Mouse (Mus musculus): Measurements from ENCODE around the gene Rpl4.
"Not testable (repeated sequence)": the region's sequence is repeated elsewhere in the genome, so short reads cannot be mapped to it uniquely, and the experiment has no call there.

Rpl4 gene

DNA sequence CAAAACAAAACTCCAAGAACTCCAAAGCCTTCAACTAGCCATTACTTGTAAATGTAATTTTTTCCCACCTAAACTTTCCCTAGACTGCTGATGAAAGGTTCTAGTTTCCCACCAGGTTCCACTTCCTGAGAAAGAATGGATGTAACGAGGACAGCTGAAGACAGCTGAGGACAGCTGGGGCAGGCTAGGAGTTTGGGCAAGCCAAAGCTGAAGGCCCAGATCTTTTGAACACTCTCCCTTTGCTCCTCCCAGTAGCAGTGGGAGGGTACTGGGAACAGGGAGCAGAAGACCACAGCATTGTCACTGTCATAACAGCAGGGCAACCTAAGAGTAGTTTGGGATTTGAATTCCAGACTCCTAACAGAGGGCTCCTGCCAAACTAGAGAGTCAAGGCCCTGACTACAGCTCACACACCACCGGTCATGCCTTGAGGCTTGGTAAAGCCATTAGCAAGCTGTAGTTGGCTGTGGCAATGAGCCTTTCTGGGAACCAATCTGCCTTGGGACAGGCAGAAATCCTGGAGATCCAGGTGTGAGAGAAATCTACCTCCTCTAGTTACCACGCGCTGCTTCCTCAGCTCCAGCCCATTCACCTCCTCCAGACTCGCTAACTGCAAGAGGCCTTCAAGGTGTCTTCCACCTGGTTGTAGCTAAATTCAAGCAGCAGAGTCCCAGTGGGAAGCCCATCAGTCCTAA lies 25.0 kb downstream of the Rpl4 start:
- DNase-seq (ENCODE audit: low spot score) = no peak

DNA sequence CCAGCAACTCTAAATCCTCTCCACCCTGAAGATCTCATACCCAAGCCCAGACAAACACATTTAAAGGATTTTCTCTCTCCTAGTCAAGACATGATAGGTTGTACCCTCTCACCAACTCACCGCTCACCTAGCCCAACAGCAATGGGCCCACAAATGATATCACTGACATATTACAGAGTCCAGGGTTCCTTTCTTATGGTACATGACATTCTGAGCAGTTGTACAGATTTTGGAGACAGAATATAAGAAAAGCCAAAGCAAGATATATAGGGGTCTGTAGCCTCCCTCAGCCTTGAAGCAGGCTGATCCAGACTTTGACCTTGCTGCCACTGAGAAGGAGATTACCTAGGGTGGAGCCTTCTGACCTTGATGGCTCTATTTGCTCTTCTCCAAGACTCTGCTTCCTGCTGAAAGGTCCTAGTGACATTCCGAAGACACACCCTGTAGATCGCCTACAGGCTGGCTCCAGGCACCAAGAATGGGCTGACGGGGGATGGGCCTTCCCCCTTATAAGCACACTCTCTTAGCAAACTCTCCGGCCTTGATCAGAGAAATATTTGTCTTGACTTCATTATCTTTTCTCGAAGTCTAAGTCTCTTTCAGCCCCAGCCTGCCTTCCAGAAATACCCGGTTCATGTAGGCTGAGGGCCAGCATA lies 25.7 kb downstream of the Rpl4 start:
- DNase-seq (ENCODE audit: low spot score) = not testable (repeated sequence)

DNA sequence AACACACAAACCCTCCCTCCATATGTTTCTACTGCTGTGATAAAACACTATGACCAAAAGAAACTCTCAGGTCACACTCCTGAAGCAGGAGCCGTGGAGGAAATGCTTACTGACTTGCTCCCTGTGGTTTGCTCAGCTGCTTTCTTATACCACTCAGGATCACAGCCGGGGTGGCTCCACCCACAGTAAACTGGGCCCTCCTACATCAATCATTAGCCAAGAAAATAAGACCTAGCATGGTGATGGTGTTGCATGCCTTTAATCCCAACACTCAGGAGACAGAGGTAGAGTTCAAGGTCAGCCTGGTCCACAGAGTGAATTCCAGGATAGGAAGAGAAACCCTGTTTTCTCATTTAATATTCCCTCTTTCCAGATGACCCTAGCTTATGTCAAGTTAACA lies 26.7 kb downstream of the Rpl4 start:
- no peak for DNase-seq (ENCODE audit: low spot score)

DNA sequence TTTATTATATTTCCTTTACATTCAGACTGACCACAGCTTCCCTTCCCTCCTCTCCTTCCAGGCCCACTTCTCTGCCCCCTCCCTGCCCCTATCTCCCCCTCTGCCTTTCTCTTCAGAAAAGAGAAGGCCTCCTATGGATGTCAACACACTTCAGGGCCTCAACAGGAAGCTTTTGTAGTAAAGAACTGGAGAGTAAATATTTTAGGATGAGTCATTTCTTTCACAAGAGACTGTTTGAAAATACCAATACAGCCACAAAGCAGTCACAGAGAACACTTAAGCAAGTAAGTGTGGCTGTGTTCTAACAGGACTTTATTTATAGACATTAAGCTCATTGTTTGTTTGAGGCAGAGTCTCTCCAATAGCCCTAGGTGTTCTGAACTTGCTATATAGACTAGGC lies 29.2 kb downstream of the Rpl4 start:
- peak; percentile 27 for DNase-seq (ENCODE audit: low spot score)

DNA sequence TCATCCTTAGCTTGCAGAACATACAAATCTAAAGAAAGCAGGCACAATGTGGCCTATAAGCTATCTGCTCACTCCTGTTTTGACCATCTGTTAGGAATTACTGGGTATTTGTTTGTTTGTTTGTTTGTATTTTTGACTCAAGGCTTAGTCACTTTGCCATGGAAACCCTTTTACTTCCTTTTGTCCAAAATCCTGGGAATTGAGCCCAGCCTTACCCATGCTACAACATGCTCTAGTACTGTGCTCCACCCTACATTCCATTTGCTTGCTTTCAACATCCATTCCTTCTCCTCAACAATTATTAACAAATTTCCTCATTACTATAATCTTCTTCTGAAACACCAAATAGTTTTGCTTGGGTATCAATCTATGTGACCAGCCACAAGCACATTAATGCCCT lies 29.7 kb downstream of the Rpl4 start:
- no peak for DNase-seq (ENCODE audit: low spot score)

DNA sequence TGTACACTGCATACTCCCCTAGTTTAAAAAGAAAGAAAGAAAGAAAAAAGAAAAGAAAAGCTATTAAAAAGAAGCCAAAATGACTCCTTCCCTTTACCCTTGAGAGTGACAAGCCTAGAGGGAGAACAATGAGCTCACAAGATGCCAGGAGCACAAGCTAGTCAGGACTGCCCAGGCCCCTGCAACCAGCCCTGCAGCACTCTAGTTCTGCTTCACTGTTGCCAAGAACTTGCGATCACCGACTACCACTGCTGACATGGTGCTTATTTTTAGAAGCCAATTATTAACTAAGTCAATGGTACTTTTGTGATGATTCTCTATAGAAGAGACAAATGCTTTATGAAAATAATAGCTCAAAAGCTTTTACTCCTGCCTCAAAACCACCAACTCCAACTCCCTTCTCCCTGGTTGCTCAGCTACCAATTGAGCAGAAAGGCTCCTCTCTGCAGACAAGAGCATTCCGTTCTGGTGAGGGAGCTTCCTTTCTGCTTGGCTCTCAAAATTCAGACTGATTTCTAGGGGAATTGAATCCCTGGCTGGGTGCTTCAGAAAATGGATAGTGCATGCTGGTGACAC lies 34.4 kb downstream of the Rpl4 start:
- DNase-seq (ENCODE audit: low spot score) = no peak

DNA sequence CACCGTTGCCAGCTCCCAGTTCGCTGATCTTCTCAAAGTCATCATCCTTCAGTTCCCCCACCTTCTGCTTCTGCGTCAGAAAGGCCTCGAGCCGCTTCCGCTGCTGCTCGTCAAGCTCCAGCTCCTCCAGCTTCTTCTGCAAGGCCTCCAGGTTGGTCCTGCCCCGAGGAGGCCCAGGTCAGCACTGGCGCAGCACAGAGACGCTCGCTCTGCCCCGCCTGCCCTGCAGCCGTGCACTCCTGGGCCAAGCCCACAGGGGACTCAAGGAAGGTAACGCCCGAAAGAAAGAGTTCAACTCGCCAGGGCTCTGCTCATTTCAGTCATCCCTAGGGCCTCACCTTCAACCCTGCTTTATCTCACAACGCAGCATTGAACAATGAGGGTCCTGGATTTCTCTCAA lies 41.3 kb downstream of the Rpl4 start:
- no peak for DNase-seq (ENCODE audit: low spot score)

DNA sequence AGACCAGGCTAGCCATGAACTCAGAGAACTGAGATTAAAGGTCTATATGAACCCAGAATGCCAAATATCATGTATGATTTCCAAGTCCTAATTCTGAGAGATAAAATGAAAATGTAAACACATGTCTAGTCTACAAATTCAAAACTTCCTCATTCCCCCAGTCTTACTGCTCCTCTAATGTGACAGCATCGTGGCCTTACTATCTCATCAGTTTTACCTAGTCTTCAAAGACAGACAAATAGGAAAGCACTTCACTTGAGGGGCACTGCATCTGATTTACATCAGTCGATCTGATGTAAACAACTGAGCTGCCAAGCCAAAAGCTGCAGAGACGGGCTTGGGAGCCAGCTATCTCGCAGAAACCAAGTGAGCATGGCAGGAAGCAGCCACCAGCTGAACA lies 42.9 kb downstream of the Rpl4 start:
- DNase-seq (ENCODE audit: low spot score) = no peak

DNA sequence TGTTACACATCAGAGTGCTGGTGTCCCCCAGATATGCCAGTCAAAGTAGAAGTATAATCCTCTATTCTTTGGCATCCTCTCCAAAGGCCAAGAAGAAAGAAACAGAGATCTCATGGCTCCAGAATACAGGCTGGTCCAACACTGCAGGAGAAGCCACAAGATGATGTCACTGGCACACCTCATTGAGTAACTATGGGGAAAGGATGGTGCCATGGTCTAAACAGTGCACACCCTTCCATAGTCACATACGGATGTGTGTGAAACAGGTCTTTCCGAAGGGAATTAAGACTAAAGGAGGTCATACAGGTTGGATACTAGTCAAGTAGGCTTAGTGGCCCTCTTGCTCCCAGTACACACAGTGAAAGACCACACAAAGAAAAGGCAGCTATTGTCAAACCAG lies 43.5 kb downstream of the Rpl4 start:
- DNase-seq (ENCODE audit: low spot score) = no peak

DNA sequence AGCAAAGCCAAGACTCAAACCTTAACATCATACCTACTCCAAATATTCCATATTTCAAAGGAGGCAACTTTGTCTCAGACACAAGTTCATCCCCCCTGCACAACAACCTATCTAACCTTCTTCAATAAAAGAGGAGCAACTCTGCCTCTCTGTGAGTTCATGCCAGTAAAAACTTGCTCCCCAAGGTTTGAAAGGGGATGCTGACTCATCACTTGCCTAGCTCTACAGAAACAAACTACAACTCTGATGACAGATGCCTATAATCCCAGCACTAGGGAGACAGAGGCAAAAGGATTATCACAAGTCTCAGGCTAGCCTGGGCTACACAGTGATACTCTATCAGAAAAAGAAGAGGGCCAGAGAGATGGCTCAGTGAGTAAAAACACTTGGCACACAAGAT lies 44.7 kb downstream of the Rpl4 start:
- no peak for DNase-seq (ENCODE audit: low spot score)

DNA sequence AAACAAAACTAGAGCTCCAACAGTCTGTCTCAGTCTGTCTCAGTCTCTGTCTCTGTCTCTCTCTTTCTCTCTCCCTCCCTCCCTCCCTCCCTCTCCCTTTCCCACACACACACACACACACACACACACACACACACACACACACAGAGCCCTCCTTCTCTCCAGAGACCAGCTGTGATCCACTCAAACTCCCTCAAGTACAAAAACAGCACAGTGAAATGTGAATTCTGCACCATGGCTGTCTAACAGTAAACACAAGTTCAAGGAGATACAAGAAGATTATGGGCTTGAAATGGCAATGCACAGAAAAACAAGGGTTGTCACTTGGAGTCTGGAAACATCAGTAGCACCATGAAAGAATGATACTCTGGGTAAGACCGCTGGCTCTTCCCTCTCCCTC lies 46.1 kb downstream of the Rpl4 start:
- DNase-seq (ENCODE audit: low spot score) = no peak

DNA sequence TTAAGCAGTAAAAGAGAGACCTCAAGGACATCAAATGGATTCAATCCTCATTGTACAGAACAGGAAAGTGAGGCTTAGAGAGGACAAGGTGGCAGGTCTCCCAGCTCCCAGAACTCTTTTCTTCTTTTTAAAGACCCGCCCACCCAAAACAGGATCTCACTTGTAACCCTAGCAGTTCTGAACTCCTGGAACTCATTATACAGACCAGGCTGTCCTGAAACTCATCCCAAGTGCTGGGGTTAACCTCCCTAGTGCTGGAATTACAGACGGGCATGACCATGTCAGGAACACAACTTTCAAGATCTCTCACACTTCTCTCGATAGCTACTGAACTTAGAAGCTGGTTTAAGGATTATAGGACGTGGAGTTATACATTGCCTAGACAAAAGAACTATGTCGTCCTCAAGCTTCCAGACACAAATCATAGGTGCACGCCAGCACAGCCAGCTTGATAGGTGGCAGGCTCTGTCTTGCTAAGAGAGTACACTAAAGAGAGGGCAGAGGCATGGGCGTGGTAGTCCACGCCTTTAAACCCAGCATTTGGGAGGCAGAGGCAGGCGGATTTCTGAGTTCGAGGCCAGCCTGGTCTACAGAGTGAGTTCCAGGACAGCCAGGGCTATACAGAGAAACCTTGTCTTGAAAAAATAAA lies 46.7 kb downstream of the Rpl4 start:
- DNase-seq (ENCODE audit: low spot score) = no peak

DNA sequence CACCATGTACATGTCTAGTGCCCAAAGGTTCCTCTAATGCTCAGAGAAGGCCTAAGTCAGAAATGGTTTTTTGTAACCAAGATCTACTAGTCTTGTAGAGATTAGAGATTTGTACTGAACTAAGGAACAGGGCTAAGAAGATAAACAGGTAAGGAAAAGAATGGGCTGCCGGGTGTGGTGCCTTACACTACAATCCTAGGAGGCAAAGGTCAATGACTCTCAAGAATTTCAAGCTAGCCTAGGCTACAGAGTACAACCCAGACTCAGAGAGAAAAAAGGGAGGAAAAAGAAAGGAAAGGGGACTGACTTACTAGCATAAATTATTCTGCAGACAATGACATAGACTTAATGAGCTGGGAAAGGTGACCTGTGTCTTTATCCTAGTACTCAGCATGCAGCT lies 47.4 kb downstream of the Rpl4 start:
- no peak for DNase-seq (ENCODE audit: low spot score)

DNA sequence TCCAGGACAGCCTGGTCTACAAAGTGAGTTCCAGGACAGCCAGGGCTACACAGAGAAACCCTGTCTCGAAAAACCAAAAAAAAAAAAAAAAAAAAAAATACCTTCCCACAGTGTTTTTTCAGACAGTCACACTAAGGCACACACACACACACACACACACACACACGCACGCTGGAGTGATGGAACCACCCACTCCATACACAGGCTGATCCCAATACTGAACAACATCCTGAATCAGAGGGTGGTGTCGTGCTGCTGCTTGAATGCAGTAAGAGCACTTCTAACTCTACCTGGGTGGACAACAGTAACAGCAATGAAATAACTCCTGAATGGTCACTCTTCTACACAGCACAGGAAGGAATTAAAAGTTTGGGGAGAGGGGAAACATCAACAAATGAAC lies 48.3 kb downstream of the Rpl4 start:
- DNase-seq (ENCODE audit: low spot score) = no peak

DNA sequence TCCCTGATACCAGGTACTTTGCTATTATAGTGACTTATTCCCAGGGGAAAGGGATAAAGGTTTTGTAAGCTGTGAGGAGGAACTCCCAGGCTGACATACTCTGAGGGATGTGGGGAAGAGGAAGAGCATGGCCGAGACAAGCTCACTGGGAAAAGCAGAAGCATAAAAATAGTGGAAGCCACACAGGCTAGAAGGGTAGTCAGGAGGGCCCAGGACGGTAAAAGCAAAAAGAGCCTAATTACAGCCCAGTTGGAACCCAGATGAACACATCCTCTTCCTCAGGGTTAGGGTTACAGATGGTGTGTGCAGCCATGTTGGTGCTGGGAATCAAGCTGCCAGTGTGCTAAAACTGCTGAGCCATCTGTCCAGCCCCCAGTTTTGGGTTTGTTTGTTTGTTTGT lies 48.9 kb downstream of the Rpl4 start:
- no peak for DNase-seq (ENCODE audit: low spot score)

DNA sequence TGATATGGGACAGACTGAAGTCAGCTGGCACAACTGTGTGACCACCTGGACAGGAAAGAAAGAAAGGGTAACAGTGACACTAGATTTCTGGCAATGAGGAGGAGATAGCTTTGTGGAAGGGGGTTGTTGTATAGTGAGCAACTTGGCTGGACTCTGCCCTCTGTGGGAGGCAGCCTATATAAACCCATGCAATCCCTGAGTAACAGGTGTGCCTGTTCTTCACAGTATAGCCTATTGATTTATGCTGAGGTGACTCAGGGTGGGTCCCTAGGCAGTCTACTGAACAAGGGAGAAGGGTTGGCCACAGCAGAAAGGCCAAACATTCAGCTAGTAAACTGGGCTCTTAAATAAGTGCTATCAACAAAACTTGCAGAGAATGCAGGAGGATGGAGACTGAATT lies 52.6 kb downstream of the Rpl4 start:
- DNase-seq (ENCODE audit: low spot score) = no peak

DNA sequence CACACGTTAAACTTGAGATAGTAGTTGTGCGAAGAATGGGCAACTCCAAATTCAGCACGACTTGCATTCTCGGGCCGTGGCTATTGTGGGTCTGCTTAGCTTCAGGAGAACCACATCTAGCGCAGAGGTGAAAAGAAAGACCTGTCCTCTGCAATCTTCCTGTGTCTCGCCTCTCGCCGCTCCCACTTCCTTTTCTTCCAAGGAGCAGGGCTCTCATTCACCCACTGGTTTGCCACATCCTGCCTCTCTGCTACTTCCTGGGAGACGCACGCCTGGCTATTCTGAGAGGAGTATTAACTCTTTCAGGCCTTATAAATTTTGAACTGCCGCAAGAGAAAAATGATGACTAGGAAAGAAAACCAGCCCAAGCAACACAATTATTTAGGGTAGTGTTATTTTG lies 54.6 kb downstream of the Rpl4 start:
- no peak for DNase-seq (ENCODE audit: low spot score)
